Mouse (Mus musculus) urinary bladder, postnatal 10 days (tissue): ENCODE data around the gene Vmn2r9.
"Not testable (repeated sequence)": the region's sequence is repeated elsewhere in the genome, so short reads cannot be mapped to it uniquely, and the experiment has no call there.

Source experiments
- DNase-seq: peaks from one replicate; pipeline ENCODE4 v3.0.0; 2022; ENCODE audit warnings: low spot score

The Vmn2r9 gene

GRCm38 (mm10) chr5:108852501-108852900 lies at the start of gene Vmn2r9:
Gene Vmn2r9, minus strand, starts transcription at chr5:108852601.
- not testable (repeated sequence) for DNase-seq

- DNase-seq, result not testable (repeated sequence)
Observed at GRCm38 (mm10) chr5:108866746-108867145, 14.3 kb upstream of the Vmn2r9 start.

GRCm38 (mm10) chr5:108849466-108849865 lies 2.9 kb downstream of the Vmn2r9 start:
- DNase-seq, result no peak

- DNase-seq, result no peak
Observed at GRCm38 (mm10) chr5:108836156-108836555, 16.2 kb downstream of the Vmn2r9 start.

DNA sequence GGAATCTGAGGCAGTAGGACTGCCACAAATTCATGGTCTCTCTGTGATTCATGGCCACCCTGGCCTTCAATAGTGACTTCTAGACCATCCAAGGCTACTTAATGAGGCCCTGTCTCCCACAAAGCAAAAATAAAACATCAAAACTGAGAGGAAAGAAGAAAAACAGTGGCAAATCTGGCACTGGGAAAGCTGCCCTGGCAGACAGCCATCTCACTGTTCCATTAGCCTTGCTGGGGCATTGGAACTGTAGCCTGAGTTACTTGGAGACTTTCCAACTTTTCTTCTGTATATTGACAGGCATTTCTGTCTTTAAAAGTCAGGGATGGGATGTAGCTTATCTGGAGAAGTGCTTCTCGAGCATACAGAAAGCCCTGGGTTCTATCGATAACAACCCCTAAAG lies 29.1 kb downstream of the Vmn2r9 start:
- DNase-seq, result no peak

DNA sequence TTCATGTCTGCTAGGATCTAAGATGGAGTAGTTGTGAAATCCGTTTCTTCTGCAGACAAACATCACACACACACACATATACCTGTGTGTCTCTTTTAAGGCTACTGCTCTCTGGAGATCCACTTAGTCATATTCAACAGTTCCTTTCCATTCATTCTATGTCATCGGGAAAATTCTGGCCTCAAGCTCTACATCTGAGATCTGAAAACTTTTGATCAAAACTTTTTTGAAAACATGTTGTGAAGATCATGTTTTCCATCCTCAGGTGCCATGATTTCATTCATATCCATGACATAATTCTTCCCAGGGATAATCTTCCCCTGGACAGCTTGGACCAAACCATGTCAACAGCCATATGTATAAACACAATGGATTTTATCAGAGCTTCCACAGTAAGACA lies 43.7 kb downstream of the Vmn2r9 start, which contains the start of gene Vmn2r8:
Gene Vmn2r8, minus strand, starts transcription at position 101 of the 400 bp plus-strand sequence.
- not testable (repeated sequence) for DNase-seq

DNA sequence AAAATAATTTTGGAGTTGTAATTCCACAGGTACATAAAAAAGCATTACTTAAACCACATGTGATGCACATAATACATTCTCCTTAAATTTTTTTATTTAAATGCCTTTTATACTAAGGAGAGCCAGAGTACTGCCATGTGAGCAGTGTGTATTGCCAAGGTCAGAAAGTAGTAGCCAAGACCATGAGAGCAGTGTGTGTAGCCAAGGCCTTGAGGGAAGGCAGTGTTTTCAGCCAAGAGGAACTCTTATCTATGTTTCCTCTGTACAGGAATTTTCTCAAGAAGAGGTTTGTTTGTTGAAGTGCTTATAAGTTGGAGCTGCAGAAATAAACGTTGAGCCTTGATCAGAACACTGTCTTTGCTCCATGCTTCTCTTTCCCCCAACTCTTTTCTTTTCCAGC lies 48.8 kb downstream of the Vmn2r9 start:
- no peak for DNase-seq

GRCm38 (mm10) chr5:108795263-108795662 lies 57.1 kb downstream of the Vmn2r9 start, which contains the start of gene Tmed11:
Gene Tmed11, minus strand, starts transcription at chr5:108795363.
- DNase-seq, result not testable (repeated sequence)

DNA sequence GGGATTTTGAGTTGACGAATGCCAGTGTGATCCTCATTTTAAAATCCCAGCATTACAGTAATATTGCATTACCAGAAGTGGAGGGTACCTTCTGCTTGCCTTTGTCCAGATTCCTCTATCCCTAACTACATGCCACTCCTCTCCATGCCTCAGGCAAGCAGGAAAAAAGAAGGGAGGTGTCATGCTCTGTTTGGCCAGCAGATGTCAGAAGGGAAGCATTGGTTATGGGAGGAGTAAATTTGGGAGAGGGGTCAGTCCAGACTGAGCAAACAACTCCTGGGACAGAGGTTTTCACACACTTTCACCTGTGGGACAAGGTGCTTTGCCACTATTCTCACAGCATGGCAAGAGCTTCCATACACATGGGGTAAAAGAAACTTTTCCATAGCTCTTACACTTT lies 62.0 kb downstream of the Vmn2r9 start:
- DNase-seq, result not testable (repeated sequence)
